Mouse (Mus musculus): Measurements from ENCODE around the gene Zcchc13.

Zcchc13 gene

GRCm38 (mm10) chrX:103630303-103630702 lies at the start of gene Zcchc13:
Zcchc13 (plus strand) TSS chrX:103630586.
- DNase-seq: no peak

GRCm38 (mm10) chrX:103584262-103584661 lies 46.1 kb upstream of the Zcchc13 start:
- DNase-seq: no peak

GRCm38 (mm10) chrX:103592056-103592455 lies 38.3 kb upstream of the Zcchc13 start:
- no peak for DNase-seq

GRCm38 (mm10) chrX:103602553-103602952 lies 27.8 kb upstream of the Zcchc13 start:
- no peak for DNase-seq

- no peak for DNase-seq
These were observed 26.2 kb upstream of the Zcchc13 start for GRCm38 (mm10) chrX:103604211-103604610.

GRCm38 (mm10) chrX:103605473-103605872 lies 24.9 kb upstream of the Zcchc13 start:
- no peak for DNase-seq

- DNase-seq: no peak
These were observed 20.0 kb upstream of the Zcchc13 start for GRCm38 (mm10) chrX:103610401-103610800.

GRCm38 (mm10) chrX:103611462-103611861 lies 18.9 kb upstream of the Zcchc13 start:
- no peak for DNase-seq

GRCm38 (mm10) chrX:103614700-103615233 lies 15.6 kb upstream of the Zcchc13 start:
- no peak for DNase-seq

- no peak for DNase-seq
These were observed 14.9 kb upstream of the Zcchc13 start for GRCm38 (mm10) chrX:103615453-103615852.

- DNase-seq: peak; percentile 29
These were observed 14.2 kb upstream of the Zcchc13 start for GRCm38 (mm10) chrX:103616162-103616535.

- peak; percentile 74 for DNase-seq
These were observed 13.6 kb upstream of the Zcchc13 start for GRCm38 (mm10) chrX:103616536-103617404.

- no peak for DNase-seq
These were observed 12.8 kb upstream of the Zcchc13 start for GRCm38 (mm10) chrX:103617405-103618095.

GRCm38 (mm10) chrX:103621799-103622198 lies 8.6 kb upstream of the Zcchc13 start:
- DNase-seq: no peak

GRCm38 (mm10) chrX:103622260-103622934 lies 8.0 kb upstream of the Zcchc13 start:
- peak; percentile 91 for DNase-seq

- peak; percentile 6 for DNase-seq
These were observed 7.5 kb upstream of the Zcchc13 start for GRCm38 (mm10) chrX:103622935-103623280.

GRCm38 (mm10) chrX:103623411-103623845 lies 7.0 kb upstream of the Zcchc13 start:
- DNase-seq: peak; percentile 12

GRCm38 (mm10) chrX:103624426-103625168 lies 5.8 kb upstream of the Zcchc13 start:
- DNase-seq: no peak

GRCm38 (mm10) chrX:103628890-103629289 lies 1.5 kb upstream of the Zcchc13 start:
- DNase-seq: no peak

- DNase-seq: no peak
These were observed 3.5 kb downstream of the Zcchc13 start for GRCm38 (mm10) chrX:103633895-103634294.

- DNase-seq: no peak
These were observed 5.6 kb downstream of the Zcchc13 start for GRCm38 (mm10) chrX:103636021-103636420.

- DNase-seq: no peak
These were observed 8.2 kb downstream of the Zcchc13 start for GRCm38 (mm10) chrX:103638566-103638965.

GRCm38 (mm10) chrX:103644301-103644700 lies 13.9 kb downstream of the Zcchc13 start:
- DNase-seq: no peak
